Mouse (Mus musculus) gonadal fat pad, adult 2 months (tissue): ENCODE results near the gene Asf1b. TPM values are rescaled to one million over a fixed set of nuclear protein-coding genes. Genes with fewer than 3 reads are reported as not detected.

ENCODE experiments used
- polyA plus RNA-seq: library from polyadenylated mRNA; depleted of rRNA; stranded (reverse); fragments of >200 nt; gene quantifications from 2 replicates; pipeline ENCODE4 v1.2.3, GENCODE M21; 2012; rRNA removed

Asf1b gene
- polyA plus RNA-seq, 1 experiment, result 6.3 TPM

Other genes starting within 250 kb of the Asf1b start
- gene Ddx39, start 240.3 kb upstream of the Asf1b start, polyA plus RNA-seq, result 28.2 and 35.7 TPM in 2 replicates
- 173 and 176 TPM in 2 replicates for gene Adgre5, start 214.2 kb upstream of the Asf1b start, polyA plus RNA-seq
- 66.4 and 70.0 TPM in 2 replicates for gene Adgrl1, start 55.4 kb upstream of the Asf1b start, polyA plus RNA-seq
- 3.2 and 3.3 TPM in 2 replicates for gene Gm10644, start 302 bp upstream of the Asf1b start, polyA plus RNA-seq
- gene Prkaca, start 17.5 kb downstream of the Asf1b start, polyA plus RNA-seq, result 127 and 129 TPM in 2 replicates
- 32.3 and 36.3 TPM in 2 replicates for gene Samd1, start 42.2 kb downstream of the Asf1b start, polyA plus RNA-seq
- gene 1700067K01Rik, start 46.0 kb downstream of the Asf1b start, polyA plus RNA-seq, result 0.28 TPM in 2 replicates
- gene 2210011C24Rik, start 56.7 kb downstream of the Asf1b start, polyA plus RNA-seq, result 0.86 and 1.1 TPM in 2 replicates
- gene Palm3, start 66.0 kb downstream of the Asf1b start, polyA plus RNA-seq, result 0.49 and 1.0 TPM in 2 replicates
- 2.3 and 3.1 TPM in 2 replicates for gene Il27ra, start 87.1 kb downstream of the Asf1b start, polyA plus RNA-seq
- 0.24 TPM in 1 of 2 replicates, not detected in the other for gene Rln3, start 89.5 kb downstream of the Asf1b start, polyA plus RNA-seq
- gene Gm10643, start 109.6 kb downstream of the Asf1b start, polyA plus RNA-seq, result 0.97 and 1.3 TPM in 2 replicates
- 13.2 and 16.8 TPM in 2 replicates for gene Rfx1, start 111.3 kb downstream of the Asf1b start, polyA plus RNA-seq
- 22.0 and 28.8 TPM in 2 replicates for gene Dcaf15, start 149.3 kb downstream of the Asf1b start, polyA plus RNA-seq
- 0.51 and 0.81 TPM in 2 replicates for gene Podnl1, start 170.5 kb downstream of the Asf1b start, polyA plus RNA-seq
- 25.4 and 25.7 TPM in 2 replicates for gene Cc2d1a, start 192.4 kb downstream of the Asf1b start, polyA plus RNA-seq
- gene 4930432K21Rik, start 192.5 kb downstream of the Asf1b start, polyA plus RNA-seq, result 2.4 TPM in 2 replicates
- 0.95 and 1.4 TPM in 2 replicates for gene Nanos3, start 229.7 kb downstream of the Asf1b start, polyA plus RNA-seq